Mouse (Mus musculus) heart, adult 2 months (tissue): ENCODE data around the gene Fam222b.

Experiments used
- CTCF ChIP-seq: fragments of 200-600 bp; IDR thresholded peaks from 2 replicates; pipeline ENCODE4 v1.8.1; 2022; ENCODE audit warnings: antibody characterized with exemption, mild to moderate bottlenecking, moderate library complexity
- EP300 ChIP-seq: fragments of 200-500 bp; IDR thresholded peaks from 2 replicates; pipeline ENCODE4 v1.6.1; 2011; ENCODE audit warnings: low read depth, low read length, control low read depth; ENCODE audit not compliant: insufficient read depth
- POLR2A ChIP-seq: fragments of 200-500 bp; IDR thresholded peaks from 2 replicates; pipeline ENCODE4 v1.6.1; 2011; ENCODE audit warnings: mild to moderate bottlenecking, low read depth, low read length, control low read depth; ENCODE audit not compliant: insufficient read depth

GRCm38 (mm10) chr11:78094137-78094503 is 340 bp upstream of the Fam222b start:
- TF ChIP-seq EP300 (no peak), CTCF (no peak), POLR2A (no peak)
